Mouse (Mus musculus): ENCODE data around the gene Chil4.

Chil4 gene

DNA sequence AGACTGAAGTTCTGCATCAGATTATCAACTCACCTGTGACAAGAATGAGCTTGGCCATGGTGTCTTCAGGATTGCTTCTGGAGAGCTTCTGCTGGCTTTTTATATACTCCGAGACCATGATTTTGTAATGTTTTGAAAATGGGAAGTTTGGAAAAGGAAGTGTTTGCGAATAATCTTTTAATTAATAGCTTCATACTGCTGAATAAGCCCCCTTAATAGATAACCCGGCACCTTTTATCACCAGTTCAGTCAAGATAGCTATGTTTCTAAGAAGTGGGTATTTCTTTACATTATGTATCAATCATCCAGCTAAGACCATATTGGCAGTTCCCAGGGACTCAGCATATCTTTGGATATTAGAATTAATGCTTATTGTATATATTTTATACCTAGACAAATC, 51.8 kb downstream of the Chil4 start, which contains the start of gene Chil3:
Gene Chil3 (minus strand): TSS at position 101 of the 400 bp plus-strand sequence.
- DNase-seq (ENCODE audit: low read depth), result no peak

DNA sequence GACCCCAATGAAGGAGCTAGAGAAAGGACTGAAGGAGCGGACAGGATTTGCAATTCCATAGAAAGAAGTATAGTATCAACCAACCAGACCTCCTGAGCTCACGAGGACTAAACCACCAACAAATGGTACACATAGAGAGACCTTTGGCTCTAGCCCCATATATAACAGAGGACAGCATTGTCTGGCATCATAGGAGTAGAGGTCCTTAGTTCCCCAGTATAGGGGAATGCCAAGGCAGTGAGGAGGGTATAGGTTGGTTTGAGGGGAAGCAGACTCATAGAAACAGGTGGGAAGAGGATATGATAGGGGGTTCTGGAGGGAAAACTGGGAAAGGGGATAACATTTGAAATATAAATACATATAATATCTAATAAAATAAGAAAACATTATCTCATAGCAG, 64.9 kb downstream of the Chil4 start:
- DNase-seq (ENCODE audit: low read depth), result no peak
